Mouse (Mus musculus) frontal cortex, postnatal 14 days (tissue): ENCODE data around the gene Casp8ap2.

Experiments
- DNase-seq, 2 experiments: peaks; one replicate each; pipeline ENCODE4 v3.0.0; 2022; ENCODE audit warnings: low spot score in 2 of 2

Casp8ap2 gene

DNA sequence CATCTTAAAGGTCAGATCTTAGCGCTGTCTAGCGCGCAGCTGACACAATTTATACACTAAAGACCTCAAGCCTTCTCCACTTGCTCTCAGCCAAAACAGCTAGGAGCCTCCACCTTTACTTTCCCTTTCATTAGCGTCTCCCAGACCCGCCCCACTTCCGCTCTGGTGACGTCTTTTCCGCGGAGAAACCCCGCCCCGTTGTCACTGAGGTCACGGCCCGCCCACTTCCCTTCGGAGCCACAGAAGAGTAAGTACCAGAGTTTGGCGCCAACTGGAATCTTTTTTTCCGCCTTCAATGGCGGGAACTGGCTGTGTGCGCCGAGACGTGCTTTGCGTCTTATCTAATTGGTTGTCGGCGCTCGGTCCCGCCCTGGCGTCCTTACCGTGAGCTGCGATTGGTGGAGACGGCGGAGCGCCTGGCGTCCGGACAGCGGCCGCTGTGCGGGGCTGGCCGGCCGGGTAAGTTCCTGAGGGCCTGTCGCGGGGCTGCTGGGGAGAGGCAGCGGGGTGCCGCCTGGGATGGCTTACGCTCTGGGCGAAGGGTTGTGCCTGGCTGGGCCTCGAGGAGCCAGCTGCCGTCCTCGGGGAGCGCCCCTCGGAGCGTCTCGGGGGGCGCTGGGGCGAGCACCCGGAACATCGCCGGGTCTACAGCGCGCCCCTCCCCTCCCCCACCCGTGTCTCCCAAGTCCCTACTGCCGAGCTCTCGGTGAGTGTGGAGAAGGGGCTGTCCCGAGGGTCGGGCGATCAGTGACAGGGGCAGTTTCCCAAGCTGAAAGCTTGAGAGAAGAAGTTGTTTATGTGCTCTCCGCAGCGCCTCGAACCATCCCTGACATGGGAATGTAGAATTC lies at the start of gene Casp8ap2:
TSS of gene Casp8ap2 (plus strand) at position 418 of the 848 bp plus-strand sequence.
- peak; percentile 99 for DNase-seq

DNA sequence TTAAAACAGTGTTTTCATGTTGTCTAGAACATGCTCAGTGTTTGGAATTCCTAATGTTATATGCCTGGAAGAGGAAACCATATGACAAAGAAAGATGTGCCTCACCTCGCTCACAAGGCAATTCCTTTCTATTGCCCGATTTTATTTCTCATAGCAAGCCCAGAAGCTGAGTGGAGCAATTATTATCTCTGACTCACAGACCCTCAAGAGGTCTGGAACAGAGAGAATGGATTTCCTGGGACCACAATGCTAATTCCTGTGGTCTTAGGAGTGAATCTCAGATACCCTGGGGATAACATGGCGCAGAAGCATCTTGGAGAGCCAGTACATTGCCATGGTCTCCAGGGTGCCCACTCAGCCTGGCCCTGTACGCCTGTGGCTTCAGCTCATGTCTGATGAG lies 46.2 kb upstream of the Casp8ap2 start:
- DNase-seq, result no peak

DNA sequence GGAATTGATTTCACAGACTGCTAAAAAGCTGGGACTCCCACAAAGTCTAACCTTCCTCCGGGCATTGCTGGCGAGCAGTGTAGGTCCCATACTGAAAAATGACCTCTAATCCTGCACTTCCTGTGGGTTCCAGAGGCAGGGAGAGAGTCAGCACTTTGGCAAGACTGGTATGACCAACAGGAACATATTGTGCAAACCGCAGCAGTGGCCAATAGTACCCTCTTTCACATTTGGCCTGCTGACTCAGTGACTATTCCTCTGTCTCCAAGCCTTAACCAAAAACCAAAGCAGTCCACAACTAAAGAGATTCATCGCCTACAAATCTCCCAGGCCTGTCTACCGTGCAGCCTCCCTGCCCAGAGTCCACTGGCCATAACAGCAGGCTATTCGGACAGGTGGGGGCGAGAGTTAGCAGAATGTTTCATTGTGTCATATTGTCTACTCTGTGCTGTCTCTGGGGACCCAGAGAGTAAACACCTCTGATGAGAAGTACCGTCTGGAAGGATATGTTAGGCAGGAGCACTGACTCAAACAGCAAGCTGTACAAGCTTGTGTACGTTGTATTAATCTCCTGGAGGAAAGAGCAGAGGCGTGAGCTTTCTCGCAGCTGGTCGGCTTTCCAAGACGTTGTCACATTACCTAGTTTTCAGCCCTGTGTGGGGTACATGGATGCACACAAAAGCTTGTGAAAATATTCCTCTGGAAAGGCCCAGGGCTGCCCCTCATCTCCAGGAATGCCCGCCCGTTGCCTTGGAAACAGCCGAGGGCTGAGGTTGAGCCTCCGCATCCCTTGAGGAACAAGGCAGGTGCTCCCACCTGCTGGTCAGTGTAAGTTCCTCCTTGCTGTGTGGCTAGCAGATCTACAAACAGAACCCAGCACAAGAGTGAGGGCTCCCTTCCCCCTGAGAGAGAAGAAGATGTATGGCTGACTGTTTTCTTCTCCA lies 45.0 kb upstream of the Casp8ap2 start:
- DNase-seq, result no peak

DNA sequence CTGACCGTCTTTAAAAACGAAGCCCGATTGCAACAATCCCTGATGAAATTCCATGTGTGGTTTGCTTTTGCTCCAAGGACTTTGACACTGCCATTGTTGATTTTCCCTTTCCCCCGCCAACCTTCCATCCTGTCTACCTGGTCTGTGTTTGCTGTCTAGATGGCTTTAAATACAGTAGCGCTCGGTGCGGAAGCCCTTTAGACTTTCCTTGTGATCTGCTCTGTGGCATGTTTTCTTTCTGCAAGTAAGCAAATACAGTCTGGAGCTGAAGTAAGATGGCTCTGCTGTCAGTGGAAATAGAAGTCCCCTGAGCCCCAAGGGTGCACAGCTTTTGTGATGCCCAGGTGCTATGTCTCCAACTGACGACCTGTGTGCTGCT lies 44.3 kb upstream of the Casp8ap2 start:
- DNase-seq, result no peak

DNA sequence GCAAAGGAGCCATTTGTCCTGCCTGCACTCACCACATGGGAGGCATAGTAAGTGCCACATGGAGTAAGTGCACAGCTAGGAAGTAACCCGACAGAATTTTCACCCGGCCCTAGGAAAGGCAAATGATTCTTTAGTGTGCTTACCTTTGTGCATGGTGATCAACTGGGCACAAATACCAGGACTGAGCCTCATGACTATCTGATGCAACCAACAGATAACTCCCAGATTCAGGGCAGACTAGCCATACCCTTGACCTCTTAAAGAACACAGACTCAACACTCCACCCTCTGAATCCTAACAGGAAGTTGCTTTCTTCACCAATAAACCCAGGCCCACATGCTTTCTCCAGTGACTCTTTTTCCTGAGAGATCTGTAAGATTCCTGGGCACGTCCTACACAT lies 43.8 kb upstream of the Casp8ap2 start:
- no peak for DNase-seq

DNA sequence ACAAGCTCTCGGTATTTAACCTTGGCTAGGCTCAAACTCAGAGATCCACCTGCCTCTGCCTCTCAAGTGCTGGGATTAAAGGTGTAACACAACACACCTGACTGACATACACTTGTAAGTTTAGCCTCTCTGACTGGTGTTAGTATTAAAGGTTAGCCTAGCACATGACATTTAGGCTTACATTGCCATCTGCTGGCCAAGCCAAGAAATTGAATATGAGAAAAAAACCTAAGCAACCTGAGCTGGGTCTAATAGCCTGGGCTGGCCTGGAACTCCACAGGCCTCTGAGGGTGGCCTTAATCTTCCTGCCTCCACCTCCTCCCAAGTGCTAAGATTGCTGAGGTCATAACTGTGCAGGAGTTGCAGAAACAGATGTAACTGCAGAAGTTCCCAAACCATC lies 43.1 kb upstream of the Casp8ap2 start:
- DNase-seq, result no peak

DNA sequence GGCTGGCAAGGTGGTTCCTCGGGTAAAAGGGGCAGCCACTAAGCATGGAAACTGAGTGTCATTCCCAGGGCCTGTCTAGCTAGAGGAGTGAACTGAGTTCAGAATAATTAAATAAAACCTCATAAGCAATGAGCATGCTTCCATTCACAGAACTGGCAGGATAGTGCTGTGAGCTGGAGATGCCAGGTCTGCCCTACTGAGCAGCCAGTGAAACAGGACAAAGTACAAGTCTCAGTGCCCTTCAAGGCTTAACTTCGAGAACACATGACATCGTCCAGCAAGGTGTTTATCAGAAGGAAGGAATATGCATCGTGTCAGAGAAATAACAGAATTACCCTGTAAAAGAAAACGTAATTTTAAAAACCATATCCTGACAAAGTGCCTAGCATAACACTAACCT lies 41.7 kb upstream of the Casp8ap2 start:
- DNase-seq, result no peak

DNA sequence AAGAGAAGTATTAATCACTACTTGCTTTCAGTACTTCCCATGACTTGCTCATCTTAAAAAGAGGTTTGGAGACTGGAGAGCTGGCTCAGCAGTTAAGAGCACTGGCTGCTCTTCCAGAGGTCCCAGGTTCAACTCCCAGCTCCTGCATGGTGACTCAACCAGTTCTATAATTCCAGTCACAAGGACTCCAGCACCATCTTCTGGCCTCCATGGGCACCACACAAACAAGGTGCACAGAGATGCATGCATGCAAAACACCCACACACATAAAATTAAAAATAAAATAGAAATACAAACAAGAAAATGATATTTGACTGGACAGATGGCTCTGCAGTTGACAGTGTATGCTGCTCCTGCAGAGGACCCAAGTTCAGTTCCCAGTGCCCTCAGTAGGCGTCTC lies 40.6 kb upstream of the Casp8ap2 start:
- no peak for DNase-seq

DNA sequence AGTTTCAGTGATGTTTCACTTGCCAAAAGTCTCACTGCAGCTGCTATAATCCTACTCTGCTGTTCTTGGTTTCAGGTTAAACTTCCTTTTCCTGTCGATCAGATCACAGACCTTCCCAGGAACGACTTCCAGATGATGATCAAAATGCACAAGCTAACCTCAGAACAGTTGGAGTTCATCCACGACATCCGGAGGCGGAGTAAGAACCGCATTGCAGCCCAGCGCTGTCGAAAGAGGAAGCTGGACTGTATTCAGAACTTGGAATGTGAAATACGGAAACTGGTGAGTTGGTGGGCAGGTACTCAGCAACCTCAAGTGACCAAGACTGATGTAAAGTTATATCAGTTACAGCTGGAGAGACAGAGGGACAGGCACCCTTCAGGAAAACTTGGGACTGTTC lies 40.1 kb upstream of the Casp8ap2 start:
- no peak for DNase-seq

DNA sequence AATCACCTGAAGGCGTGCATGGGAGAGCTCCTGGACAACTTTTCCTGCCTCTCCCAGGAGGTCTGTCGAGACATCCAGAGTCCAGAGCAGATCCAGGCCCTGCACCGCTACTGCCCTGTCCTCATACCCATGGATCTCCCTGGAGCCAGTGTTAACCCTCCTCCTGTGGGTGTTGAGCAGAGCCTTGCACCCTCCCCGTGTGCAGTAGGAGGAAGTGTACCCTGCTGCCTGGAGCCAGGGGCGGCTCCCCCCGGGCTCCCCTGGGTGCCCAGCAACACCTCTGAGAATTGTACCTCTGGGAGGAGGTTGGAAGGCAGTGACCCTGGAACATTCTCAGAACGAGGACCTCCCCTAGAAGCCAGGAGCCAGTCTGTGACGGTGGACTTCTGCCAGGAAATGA lies 35.4 kb upstream of the Casp8ap2 start:
- DNase-seq, result no peak

DNA sequence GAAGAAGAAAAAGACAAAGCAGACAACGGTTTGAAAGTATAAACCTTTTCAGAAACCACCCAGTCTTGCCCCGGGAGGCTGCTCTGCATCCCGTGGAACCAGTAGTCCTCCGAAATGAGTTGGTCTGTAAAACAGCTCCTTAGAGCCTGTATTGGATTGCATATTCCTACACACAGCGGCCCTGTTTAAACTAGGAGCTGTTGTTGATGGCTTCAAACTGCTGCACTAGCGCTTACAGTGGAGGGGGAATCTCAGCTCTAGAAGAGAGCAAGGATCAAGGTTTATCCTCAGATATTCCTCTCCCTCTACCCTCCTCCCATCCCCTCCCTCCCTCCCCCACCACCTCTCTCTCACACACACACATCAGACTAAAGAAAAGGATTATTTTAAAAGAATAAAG lies 31.1 kb upstream of the Casp8ap2 start:
- no peak for DNase-seq

DNA sequence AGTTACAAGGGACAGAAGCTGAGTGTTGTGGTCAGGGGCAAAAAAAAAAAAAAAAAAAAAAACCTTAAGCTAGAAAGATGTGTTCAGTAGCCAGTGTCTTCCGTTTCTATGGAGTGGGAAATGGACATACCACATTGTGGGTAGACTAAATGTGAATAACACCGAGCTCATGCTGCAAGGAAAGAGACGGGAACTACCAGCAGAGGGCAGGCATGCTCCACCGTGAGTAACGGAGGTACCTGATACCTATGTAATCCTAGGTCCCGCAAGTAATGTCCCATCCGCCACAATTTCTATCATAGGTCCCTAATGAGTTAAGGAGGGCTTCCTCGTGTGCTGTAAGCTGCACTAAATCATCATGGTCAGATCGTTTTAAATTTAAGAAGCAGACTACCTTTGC lies 28.7 kb upstream of the Casp8ap2 start:
- no peak for DNase-seq

DNA sequence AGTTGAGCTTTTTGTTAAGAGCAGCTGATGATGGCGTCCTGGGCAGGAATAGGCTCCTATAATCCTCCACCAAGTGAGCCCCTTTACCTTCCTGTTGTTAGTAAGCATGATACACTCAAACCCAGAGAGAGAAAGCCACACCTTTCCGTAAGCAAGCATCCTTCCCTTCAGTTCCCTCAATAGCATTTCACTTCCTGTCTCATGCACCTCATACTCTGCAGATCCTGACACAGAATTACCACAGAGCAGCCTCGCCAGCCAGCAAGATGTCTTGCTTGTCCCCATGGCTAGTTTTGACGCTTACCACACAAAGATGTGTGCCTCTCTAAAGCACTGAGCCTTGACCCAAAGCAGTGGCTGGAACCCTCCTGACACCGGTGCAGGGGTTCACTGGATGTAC lies 27.7 kb upstream of the Casp8ap2 start:
- DNase-seq, result no peak

DNA sequence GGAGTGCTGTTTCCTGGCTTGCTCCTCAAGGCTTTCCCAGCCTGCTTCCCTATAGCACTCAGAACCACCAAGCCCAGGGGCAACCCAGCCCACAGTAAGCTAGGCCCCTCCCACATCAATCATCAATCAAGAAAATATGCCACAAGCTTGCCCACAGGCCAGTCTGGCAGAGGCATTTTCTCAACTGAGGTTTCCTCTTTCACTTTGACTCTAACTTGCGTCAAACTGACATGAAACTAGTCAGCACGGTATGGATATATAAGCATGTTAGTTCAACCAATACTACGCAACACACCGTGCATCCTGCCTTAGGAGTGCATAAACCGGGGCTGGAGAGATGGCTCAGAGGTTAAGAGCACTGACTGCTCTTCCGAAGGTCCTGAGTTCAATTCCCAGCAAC lies 27.0 kb upstream of the Casp8ap2 start:
- no peak for DNase-seq

DNA sequence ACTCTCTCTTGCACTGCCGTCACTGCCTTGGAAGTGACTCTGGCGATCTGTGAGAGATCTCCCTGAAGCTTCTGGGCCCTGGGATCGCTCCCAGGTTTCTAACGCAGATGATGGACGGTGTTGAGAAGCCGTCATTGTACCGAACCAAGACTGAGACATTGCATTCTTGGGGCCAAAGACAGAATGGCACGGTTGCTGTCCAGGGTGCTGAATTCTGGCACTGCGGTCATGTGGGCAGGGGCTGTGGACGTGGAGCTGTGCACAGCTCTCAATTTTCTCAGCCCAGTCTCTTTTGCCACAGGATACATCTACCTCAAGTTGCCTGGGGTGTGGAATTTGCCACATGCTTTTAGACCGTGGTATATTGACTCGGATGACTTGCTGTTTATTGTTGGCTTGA lies 14.1 kb upstream of the Casp8ap2 start:
- DNase-seq, result no peak

DNA sequence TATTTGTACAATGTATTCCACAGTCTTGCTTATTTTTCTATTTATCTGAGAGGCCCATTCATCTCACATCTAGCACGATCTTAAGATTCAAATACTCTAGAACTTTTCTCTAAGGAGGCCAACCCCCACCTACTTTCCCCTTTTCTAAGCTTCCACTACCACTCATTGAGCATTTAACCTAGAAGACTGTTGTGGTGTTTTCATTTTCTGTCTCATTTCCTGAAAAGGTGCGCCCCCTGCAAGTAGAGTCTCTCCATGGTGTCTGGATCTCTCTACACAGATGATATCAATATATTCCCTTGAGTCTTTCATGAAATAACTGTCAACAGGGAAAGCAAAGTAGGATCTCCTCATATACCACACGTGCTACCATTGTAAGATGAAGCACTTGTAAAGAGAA lies 12.6 kb upstream of the Casp8ap2 start, which contains the start of gene Gja10:
TSS of gene Gja10 (minus strand) at position 101 of the 400 bp plus-strand sequence.
- DNase-seq, result no peak

DNA sequence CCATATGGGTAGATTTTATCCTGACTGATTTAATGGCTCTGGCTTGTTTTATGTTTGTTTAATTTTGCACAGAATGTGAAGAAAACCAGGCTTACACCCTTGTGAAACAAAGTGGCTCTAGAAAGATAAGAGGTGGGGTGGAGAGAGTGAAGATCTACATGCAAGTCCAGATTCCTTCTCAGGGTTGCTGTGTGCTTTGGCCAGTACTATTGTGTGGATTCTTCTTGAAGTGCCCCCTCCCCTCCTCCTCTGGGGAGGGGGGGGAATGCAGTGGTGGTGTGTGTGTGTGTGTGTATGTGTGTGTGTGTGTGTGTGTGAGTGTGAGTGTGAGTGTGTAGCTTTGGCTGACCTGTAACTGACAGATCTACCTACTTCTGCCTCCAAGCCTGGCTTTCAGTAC lies 6.4 kb downstream of the Casp8ap2 start:
- no peak for DNase-seq

DNA sequence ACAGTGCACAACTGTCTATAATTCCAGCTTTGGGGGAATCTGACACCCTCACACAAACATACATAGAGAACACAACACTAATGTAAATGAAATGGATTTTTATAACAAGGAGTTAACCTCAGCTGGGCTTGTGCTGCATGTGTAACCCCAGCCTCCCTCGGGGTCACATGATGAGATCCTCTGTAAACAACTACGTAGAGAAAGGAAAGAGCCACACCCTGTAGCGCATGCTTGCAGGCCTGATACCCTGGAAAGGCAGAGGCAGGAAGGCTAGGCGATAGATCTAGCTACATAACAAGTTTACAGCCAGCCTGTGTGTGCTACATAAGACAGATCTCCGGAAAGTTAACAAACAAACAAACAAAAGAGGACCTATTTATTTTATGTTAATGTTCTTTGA lies 36.4 kb downstream of the Casp8ap2 start:
- no peak for DNase-seq

DNA sequence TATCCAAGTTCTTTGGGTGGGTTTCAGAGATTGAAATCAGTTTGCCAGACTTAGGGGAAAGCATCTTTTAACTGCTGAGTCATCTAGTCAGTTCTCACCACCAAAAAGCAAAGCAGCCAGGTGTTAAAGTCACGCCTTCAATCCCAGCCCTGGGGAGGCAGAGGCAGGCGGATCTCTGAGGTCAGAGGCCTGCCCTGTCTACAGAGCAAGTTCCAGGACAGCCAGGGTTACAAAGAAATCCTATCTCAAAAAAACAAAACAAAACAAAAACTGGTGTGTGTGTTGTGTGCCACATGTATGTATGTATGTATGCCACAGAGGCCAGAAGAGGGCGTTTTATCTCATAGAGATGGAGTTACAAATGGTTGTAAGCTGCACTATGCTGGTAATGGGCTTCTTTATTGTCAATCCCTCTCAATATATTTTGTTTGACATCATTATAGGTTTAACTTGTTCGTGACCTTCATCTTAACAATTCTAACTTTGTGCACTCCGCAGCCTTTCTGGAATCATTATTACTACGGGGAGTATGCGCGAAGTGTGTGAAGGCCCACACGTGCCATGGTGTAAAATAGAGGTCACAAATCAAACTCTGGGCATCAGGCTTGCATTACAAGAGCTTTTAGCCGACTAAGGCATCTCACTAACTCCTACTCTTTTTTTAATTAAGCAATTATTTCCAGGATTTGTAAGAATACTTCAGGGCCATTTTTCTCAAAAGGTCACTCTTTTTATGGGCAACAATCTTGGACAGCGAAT lies 41.1 kb downstream of the Casp8ap2 start:
- DNase-seq, result no peak

DNA sequence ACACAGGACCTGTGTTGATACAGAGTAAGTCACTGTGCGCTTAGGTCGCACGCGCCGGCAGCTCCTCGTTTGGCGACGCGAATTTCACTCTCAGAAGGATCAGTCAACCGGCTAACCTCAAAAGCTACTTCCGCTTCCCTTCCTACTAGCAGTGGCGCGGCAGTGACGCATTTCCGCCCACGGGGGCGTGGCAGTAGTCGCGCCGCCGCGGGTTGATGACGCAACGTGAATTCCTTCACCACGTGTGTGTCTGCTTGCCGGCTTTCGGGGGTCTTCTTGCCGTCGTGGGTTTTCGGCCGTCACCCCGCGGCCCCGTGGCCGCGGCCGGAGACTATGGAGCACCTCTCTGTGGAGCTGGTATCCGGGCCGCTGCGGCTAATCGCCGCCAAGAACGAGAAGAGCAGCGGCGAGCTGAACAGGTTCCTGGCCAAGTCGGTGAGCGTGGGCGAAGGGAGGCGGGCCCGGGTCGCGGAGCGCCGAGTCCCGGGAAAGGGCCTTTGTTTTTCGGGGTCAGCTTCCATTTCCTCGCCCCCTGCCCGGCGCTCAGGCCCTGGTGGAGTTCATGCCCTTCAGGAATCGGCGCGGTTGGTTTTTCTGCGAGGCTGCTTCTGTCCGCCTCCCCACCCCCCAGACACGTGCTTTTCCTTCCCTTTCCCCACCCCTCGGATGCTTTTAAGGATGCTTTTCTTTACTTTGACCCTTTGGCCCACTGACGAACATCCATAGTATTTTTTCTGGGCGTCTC lies 41.8 kb downstream of the Casp8ap2 start, which contains the start of gene Mdn1:
TSS of gene Mdn1 (plus strand) at position 202 of the 745 bp plus-strand sequence.
- DNase-seq, result peak; percentile 95 to 97

DNA sequence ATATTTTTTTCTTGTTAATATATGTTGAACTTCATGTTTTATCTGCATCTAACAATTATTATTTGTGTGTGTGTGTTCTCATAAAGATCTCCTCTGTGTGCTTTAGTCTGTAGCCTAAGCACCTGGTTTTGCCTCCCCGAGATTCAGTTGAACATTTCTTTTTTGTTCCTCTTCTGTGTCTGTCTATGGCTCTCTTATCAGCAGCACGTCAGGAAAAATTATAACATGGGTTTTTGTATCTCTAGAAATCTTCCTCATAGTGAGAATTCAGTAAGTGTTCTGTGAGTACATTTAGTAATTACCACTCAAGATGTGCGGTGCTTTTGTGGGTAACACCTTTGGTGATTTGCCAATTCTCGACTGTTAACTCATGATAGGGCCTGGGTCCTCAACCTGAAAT lies 50.6 kb downstream of the Casp8ap2 start:
- no peak for DNase-seq
